Mouse (Mus musculus) right cerebral cortex, postnatal 14 days (tissue): ENCODE data around the gene Mdm4.
"Not testable (repeated sequence)": the region's sequence is repeated elsewhere in the genome, so short reads cannot be mapped to it uniquely, and the experiment has no call there.

Source experiments
- DNase-seq: peaks from one replicate; pipeline ENCODE4 v3.0.0; 2022

Mdm4 gene

GRCm38 (mm10) chr1:133019312-133019711 is 11.0 kb downstream of the Mdm4 start:
- DNase-seq: no peak

- DNase-seq: no peak
Observed at GRCm38 (mm10) chr1:133018580-133018979, 11.8 kb downstream of the Mdm4 start.

GRCm38 (mm10) chr1:133016775-133017428 is 13.5 kb downstream of the Mdm4 start:
- DNase-seq: no peak

GRCm38 (mm10) chr1:133014196-133014595 is 16.2 kb downstream of the Mdm4 start:
- DNase-seq: no peak

GRCm38 (mm10) chr1:133013331-133013730 is 17.0 kb downstream of the Mdm4 start:
- DNase-seq: no peak

GRCm38 (mm10) chr1:133011955-133012841 is 18.2 kb downstream of the Mdm4 start:
- DNase-seq: no peak

- DNase-seq: no peak
Observed at GRCm38 (mm10) chr1:133006571-133006970, 23.8 kb downstream of the Mdm4 start.

- DNase-seq: no peak
Observed at GRCm38 (mm10) chr1:133000347-133000746, 30.0 kb downstream of the Mdm4 start.

GRCm38 (mm10) chr1:132991580-132991979 is 38.8 kb downstream of the Mdm4 start:
- DNase-seq: no peak

GRCm38 (mm10) chr1:132990733-132991132 is 39.6 kb downstream of the Mdm4 start:
- DNase-seq: no peak

- not testable (repeated sequence) for DNase-seq
Observed at GRCm38 (mm10) chr1:132988556-132989459, 41.6 kb downstream of the Mdm4 start.

GRCm38 (mm10) chr1:132982728-132983127 is 47.6 kb downstream of the Mdm4 start:
- peak; percentile 62 for DNase-seq

GRCm38 (mm10) chr1:132981232-132981631 is 49.1 kb downstream of the Mdm4 start:
- DNase-seq: no peak

GRCm38 (mm10) chr1:132977402-132977801 is 53.0 kb downstream of the Mdm4 start:
- no peak for DNase-seq

- peak; percentile 51 for DNase-seq
Observed at GRCm38 (mm10) chr1:132968659-132969058, 61.7 kb downstream of the Mdm4 start.

- DNase-seq: no peak
Observed at GRCm38 (mm10) chr1:132964691-132965090, 65.7 kb downstream of the Mdm4 start.

GRCm38 (mm10) chr1:132964106-132964505 is 66.3 kb downstream of the Mdm4 start:
- no peak for DNase-seq

GRCm38 (mm10) chr1:132961751-132962150 is 68.6 kb downstream of the Mdm4 start:
- no peak for DNase-seq

GRCm38 (mm10) chr1:132956809-132957208 is 73.6 kb downstream of the Mdm4 start:
- no peak for DNase-seq

GRCm38 (mm10) chr1:132947811-132948210 is 82.5 kb downstream of the Mdm4 start:
- no peak for DNase-seq

GRCm38 (mm10) chr1:132945826-132946225 is 84.5 kb downstream of the Mdm4 start:
- no peak for DNase-seq

GRCm38 (mm10) chr1:132938975-132939374 is 91.4 kb downstream of the Mdm4 start:
- DNase-seq: no peak
